Mouse (Mus musculus): ENCODE measurements around the gene Celf2. TPM values are rescaled to one million over a fixed set of nuclear protein-coding genes. Genes with fewer than 3 reads are reported as not detected.
"Not testable (repeated sequence)": the region's sequence is repeated elsewhere in the genome, so short reads cannot be mapped to it uniquely, and the experiment has no call there.

Celf2 gene
- polyA plus RNA-seq, 1 experiment, result 231 TPM

GRCm38 (mm10) chr2:6575316-6575715 lies 934.0 kb downstream of the Celf2 start:
- DNase-seq (ENCODE audit: extremely low spot score in 1 of 2, low spot score in 1 of 2), result not testable (repeated sequence)

GRCm38 (mm10) chr2:6573640-6574039 lies 935.7 kb downstream of the Celf2 start:
- DNase-seq (ENCODE audit: extremely low spot score in 1 of 2, low spot score in 1 of 2), result no peak

DNA sequence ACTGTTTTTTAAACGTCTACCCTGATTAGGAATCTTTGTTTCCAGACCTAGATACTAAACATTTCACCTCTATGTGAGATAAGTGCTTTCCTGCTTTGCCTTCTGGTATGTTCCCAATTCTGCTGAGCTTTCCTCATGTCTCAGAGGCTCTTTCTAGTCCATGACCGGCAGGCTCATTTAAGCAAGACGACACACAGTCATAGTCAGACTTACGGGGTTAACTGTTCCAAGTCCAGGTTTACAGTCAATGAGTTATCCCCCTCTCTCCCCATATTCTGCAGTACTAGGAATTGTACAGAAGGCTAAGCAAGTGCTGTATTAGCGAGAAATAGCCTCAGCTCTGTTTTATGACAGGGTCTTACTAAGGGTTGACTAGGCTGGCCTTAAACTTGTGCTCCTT lies 936.4 kb downstream of the Celf2 start:
- DNase-seq (ENCODE audit: extremely low spot score in 1 of 2, low spot score in 1 of 2), result no peak

DNA sequence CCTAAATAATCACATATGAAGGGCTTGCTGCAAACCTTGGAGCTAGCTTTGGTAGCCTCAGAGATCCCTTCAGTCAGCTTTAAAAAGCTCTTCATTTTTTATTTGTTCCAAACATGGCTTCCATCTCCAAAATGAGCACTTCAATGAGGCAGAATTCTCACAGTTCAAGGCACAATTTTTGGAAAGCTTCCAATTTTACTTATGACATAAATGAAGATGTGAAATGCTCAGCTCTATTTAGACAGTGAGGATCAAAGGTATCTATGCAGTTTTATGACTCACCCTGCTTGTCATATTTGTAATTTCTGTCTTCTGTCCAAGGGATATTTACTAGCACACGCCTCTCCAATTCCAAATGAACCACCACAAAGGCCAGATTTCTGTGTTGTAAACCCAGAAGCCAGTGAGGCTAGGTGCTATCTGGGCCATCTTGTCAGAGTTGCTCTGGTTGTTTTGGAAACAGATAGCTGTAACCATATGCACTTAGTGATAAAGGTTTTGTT lies 940.3 kb downstream of the Celf2 start:
- DNase-seq (ENCODE audit: extremely low spot score in 1 of 2, low spot score in 1 of 2), result peak in 1 of 2 experiments; percentile 50

DNA sequence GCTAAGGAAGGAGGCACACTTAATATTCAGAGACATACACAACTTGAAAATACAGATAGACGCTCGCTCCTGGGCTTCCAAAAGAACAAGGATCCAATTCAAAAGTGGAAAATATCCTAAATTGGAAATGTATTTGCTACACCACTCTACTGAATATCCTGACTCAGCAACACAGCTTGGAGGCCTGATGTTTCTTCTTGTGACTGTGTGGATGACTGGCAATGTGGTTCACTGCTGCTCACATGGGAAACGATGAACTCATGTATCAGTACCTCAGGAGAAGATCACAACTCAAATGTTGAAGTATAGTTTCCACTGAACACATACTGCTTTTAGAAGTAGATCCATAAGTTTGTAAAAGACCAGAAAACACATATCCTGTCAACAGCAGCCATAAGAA lies 944.2 kb downstream of the Celf2 start:
- no peak for DNase-seq (ENCODE audit: extremely low spot score in 1 of 2, low spot score in 1 of 2)

DNA sequence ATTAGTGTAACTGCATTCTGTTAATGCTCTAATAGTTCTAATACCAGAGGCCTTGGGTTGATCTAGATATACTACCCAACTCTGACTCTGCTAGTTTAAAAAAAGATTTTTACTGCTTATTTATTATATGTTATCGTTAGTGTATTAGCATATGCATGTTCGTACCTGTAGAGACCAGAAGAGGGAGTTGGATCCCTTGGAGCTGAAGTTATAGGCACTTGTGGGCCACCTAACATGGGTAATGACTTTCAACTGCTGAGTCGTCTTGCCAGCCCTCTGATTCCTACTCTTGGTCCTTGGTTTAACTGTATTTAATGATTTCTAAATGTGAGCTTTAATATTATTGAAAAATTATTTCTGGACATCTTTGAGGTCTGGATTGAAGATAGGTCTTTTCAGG lies 948.0 kb downstream of the Celf2 start:
- DNase-seq (ENCODE audit: extremely low spot score in 1 of 2, low spot score in 1 of 2), result no peak

GRCm38 (mm10) chr2:6560802-6561201 lies 948.6 kb downstream of the Celf2 start:
- DNase-seq (ENCODE audit: extremely low spot score in 1 of 2, low spot score in 1 of 2), result no peak

GRCm38 (mm10) chr2:6559581-6559980 lies 949.8 kb downstream of the Celf2 start:
- DNase-seq (ENCODE audit: extremely low spot score in 1 of 2, low spot score in 1 of 2), result no peak

GRCm38 (mm10) chr2:6558303-6559254 lies 950.8 kb downstream of the Celf2 start:
- DNase-seq (ENCODE audit: extremely low spot score in 1 of 2, low spot score in 1 of 2), result no peak

GRCm38 (mm10) chr2:6557749-6558148 lies 951.6 kb downstream of the Celf2 start:
- DNase-seq (ENCODE audit: extremely low spot score in 1 of 2, low spot score in 1 of 2), result no peak

GRCm38 (mm10) chr2:6556913-6557312 lies 952.5 kb downstream of the Celf2 start:
- no peak for DNase-seq (ENCODE audit: extremely low spot score in 1 of 2, low spot score in 1 of 2)

DNA sequence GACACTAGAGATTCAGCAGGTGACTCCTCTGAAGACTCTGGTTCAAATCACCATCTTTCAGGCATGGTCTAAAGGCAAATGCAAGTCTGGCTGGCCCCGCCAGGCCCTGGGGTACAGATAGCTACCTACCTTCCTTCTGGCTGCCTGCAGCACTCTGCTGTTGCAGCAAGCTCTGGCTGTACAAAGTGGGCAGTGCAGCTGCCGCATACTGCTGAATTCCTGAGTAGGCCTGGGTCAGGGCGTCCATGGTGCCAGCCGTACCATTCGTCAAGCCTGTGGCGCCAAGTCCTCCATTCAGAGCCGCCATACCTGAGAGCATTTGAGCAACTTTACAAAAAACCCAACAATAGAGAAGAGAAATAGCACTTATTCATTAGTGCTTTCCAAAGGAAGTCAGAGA lies 955.7 kb downstream of the Celf2 start:
- DNase-seq (ENCODE audit: extremely low spot score in 1 of 2, low spot score in 1 of 2), result no peak

DNA sequence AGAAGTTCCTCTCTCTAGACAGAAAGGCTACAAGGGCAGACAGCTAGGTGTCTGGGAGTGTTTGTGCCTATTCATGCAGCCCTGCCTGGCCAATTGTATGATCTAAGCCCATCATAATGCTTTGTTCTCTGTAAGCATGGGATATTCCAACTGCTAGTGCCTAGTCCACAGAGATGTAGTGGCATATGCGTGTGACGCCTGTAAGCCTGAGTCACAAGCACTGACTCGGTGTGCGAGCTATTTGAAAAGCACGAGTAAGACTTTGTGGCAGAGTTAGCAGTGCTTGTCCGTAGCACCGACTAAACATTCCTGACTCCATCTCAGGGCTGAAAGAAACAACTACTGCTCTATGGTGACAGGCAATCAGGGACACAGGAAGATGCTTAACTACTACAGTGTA lies 960.1 kb downstream of the Celf2 start:
- DNase-seq (ENCODE audit: extremely low spot score in 1 of 2, low spot score in 1 of 2), result no peak

GRCm38 (mm10) chr2:6547139-6547664 lies 962.2 kb downstream of the Celf2 start:
- no peak for DNase-seq (ENCODE audit: extremely low spot score in 1 of 2, low spot score in 1 of 2)

GRCm38 (mm10) chr2:6546462-6547138 lies 962.8 kb downstream of the Celf2 start:
- no peak for DNase-seq (ENCODE audit: extremely low spot score in 1 of 2, low spot score in 1 of 2)

DNA sequence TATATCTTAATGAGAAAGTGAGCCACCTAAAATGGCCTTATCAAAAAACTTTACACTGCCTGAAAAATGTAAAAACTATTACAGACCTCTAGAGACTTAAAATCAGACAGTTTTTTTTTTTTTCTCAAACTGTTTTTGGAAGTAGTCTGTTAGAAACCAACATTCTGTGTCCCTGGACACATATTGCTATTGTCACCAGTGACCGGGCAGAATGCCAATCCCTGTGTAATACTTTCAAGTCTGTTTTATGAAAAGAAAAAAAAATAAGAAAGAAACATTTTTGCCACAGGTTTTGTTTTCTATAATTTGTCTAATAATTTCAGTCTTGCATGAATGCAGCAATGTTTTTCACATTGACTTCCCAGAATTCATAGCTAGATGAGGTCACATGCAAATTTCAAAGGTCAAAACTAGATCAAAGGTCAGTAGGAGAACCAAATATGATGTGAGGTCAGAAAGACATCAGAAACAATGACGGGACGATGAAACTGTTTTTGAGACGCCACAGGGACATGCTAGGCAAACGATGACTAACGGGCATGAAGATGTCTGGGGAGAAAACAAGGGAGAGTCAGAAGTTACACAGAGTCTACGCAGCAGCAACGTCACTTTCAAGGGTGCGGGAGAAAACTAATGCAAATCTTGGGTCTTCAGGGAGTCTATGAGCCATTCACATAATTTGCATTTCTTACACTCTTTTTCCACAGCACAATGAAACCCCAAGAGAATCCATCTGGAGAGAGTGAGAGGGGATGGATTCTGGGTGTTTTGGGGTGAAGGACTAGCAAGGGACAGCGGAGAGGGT lies 964.0 kb downstream of the Celf2 start:
- no peak for DNase-seq (ENCODE audit: extremely low spot score in 1 of 2, low spot score in 1 of 2)

GRCm38 (mm10) chr2:6543650-6544049 lies 965.7 kb downstream of the Celf2 start:
- DNase-seq (ENCODE audit: extremely low spot score in 1 of 2, low spot score in 1 of 2), result no peak

DNA sequence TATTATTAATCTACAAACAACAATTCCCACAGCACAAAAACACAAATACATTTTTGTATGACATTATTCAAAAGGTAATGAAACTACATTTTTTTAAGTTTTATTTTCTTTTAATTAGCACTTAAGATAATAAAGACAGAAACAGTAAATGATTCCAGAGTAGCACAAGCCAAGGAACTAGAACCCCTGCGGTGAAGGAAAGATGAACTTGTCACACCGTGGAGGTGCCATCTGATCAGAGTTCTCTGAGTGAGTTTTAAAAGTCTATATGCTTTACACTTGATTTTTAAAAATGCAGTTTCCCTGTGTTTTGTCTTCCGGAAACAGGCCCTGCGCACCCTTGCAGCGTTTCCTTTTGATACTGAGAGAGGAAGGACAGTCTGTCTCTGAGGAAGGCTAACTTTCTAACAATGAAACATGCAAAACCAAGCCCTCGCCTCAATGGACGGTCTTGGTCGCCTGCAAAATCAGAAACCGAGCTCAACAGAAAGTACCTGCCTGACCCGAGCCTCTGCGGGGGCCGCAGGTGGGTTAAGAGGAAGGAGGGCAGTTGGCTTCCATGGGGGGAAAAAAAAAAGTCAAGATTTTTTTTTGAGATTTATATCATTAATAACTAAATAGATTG lies 966.7 kb downstream of the Celf2 start:
- no peak for DNase-seq (ENCODE audit: extremely low spot score in 1 of 2, low spot score in 1 of 2)

- no peak for DNase-seq (ENCODE audit: extremely low spot score in 1 of 2, low spot score in 1 of 2)
These were observed 968.5 kb downstream of the Celf2 start for GRCm38 (mm10) chr2:6540825-6541224.

- DNase-seq (ENCODE audit: extremely low spot score in 1 of 2, low spot score in 1 of 2), result no peak
These were observed 969.3 kb downstream of the Celf2 start for GRCm38 (mm10) chr2:6540092-6540491.
